Mouse (Mus musculus): Measurements from ENCODE around the gene Spsb3. TPM values are rescaled to one million over a fixed set of nuclear protein-coding genes. Genes with fewer than 3 reads are reported as not detected.
A peak's percentile ranks its signal among the peaks of the same experiment; 100 is the strongest.

Spsb3 gene
- total RNA-seq, 1 experiment from 2014 or later = 21.5 TPM

DNA sequence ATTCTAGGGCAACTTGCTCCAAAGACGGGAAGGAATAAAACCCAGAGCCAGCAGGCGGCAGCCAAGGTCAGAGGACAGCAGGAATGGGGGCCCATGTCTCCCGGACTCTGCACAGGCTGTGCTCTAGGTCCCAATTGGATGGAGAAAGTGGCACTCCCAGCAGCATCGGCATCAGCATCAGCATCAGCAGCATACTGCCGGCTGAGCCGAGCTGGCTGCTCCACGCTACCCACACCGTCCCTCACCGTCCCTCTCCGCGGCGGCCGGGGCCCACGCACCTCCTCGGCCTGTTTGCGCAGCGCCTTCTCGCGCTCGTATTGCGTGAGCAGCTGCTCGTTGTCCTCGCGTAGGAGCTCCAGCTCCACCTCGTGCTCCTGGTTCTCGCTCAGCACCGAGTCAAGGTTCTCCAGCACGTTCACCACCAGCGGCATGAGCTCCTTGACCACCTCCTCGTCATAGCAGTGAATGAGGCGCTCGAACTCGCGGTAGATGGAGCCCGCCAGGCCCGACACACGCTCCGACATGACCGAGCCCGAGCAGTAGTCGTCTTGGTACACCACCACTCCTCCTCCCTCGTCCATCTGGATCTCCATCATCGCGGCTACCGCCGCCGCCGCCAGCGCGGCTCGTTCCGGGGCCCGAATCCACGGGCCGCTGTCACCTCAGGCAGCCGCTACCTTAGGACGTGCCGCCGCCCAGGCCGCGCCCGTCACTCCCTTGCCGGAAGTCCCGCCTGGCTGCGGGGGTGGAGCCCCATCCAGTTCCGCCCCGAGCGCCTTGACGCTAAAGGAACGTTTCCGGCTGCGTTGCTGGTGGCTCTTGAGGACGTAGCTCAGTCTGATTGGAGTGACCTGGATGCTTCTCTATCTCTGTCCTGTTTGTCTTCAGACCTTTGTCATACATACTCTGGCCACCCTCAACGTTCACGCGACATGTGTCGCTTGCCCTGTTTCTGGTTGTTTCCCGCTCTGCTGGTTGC lies 50.1 kb downstream of the Spsb3 start, which contains the start of gene Mapk8ip3:
Gene Mapk8ip3, minus strand, starts transcription at position 719 of the 979 bp plus-strand sequence.
- ATAC-seq (replicated peaks; ENCODE audit: low read depth, poor library complexity, severe bottlenecking) = peak; percentile 93

DNA sequence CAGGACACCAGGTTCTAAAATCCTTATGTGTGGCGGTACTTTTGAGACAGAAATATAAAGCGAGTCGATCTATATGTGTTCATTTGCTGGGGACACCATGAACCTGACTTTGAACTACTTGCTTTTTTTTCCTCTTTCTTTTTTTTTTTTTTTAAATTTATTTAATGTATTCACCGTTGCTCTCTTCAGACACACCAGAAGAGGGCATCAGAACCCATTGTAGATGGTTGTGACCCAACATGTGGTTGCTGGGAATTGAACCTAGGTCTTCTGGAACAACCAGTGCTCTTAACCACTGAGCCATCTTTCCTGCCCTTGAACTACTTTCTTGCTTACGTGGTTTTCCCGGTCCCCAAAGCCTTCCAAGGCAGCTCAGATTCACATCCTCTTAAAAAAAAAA lies 50.8 kb downstream of the Spsb3 start:
- ATAC-seq (replicated peaks; ENCODE audit: low read depth, poor library complexity, severe bottlenecking) = no peak

Other genes with a start within 250 kb of the Spsb3 start
- 1.3 and 1.4 TPM in 2 replicates for gene Slc9a3r2, start 236.3 kb upstream of the Spsb3 start, total RNA-seq (2017)
- 0.27 and 1.4 TPM in 2 replicates for gene Npw, start 228.2 kb upstream of the Spsb3 start, total RNA-seq (2017)
- gene Zfp598, start 217.0 kb upstream of the Spsb3 start, total RNA-seq (2017) = 20.0 and 25.4 TPM in 2 replicates
- gene Syngr3, start 196.7 kb upstream of the Spsb3 start, total RNA-seq (2017) = not detected in 2 replicates
- 30.9 and 44.6 TPM in 2 replicates for gene Gfer, start 190.5 kb upstream of the Spsb3 start, total RNA-seq (2017)
- gene Noxo1, start 190.4 kb upstream of the Spsb3 start, total RNA-seq (2017) = 0.69 and 18.3 TPM in 2 replicates
- gene Tbl3, start 179.0 kb upstream of the Spsb3 start, total RNA-seq (2017) = 43.3 and 46.1 TPM in 2 replicates
- gene Rnf151, start 168.6 kb upstream of the Spsb3 start, total RNA-seq (2017) = not detected in 2 replicates
- gene Rps2, start 168.5 kb upstream of the Spsb3 start, total RNA-seq (2017) = 1,725 and 1,907 TPM in 2 replicates
- gene Ndufb10, start 162.2 kb upstream of the Spsb3 start, total RNA-seq (2017) = 192 and 287 TPM in 2 replicates
- 0.50 TPM in 1 of 2 replicates, not detected in the other for gene Rpl3l, start 158.8 kb upstream of the Spsb3 start, total RNA-seq (2017)
- gene Msrb1, start 150.0 kb upstream of the Spsb3 start, total RNA-seq (2017) = 41.2 and 41.7 TPM in 2 replicates
- not detected in 2 replicates for gene Hs3st6, start 133.7 kb upstream of the Spsb3 start, total RNA-seq (2017)
- 0.55 TPM in 1 of 2 replicates, not detected in the other for gene Meiob, start 82.4 kb upstream of the Spsb3 start, total RNA-seq (2017)
- gene Hagh, start 46.5 kb upstream of the Spsb3 start, total RNA-seq (2017) = 21.5 and 26.7 TPM in 2 replicates
- gene Fahd1, start 36.3 kb upstream of the Spsb3 start, total RNA-seq (2017) = 24.6 and 25.9 TPM in 2 replicates
- not detected in 2 replicates for gene Igfals, start 20.6 kb upstream of the Spsb3 start, total RNA-seq (2017)
- gene Nubp2, start 294 bp upstream of the Spsb3 start, total RNA-seq (2017) = 35.6 and 45.6 TPM in 2 replicates
- gene Eme2, start 8.4 kb downstream of the Spsb3 start, total RNA-seq (2017) = 9.2 and 22.7 TPM in 2 replicates
- 21.6 and 22.0 TPM in 2 replicates for gene Mrps34, start 8.5 kb downstream of the Spsb3 start, total RNA-seq (2017)
- 35.0 and 36.0 TPM in 2 replicates for gene Nme3, start 9.9 kb downstream of the Spsb3 start, total RNA-seq (2017)
- gene Mapk8ip3, start 50.3 kb downstream of the Spsb3 start, total RNA-seq (2017) = 21.0 and 33.2 TPM in 2 replicates
- gene Jpt2, start 74.0 kb downstream of the Spsb3 start, total RNA-seq (2017) = 89.7 and 100 TPM in 2 replicates
- 10.5 and 14.8 TPM in 2 replicates for gene Cramp1l, start 129.1 kb downstream of the Spsb3 start, total RNA-seq (2017)
- 21.6 and 41.7 TPM in 2 replicates for gene Ift140, start 129.4 kb downstream of the Spsb3 start, total RNA-seq (2017)
- gene Tmem204, start 196.9 kb downstream of the Spsb3 start, total RNA-seq (2017) = not detected in 2 replicates
- 23.7 and 44.4 TPM in 2 replicates for gene Telo2, start 229.3 kb downstream of the Spsb3 start, total RNA-seq (2017)
- not detected in 2 replicates for gene Ptx4, start 234.1 kb downstream of the Spsb3 start, total RNA-seq (2017)
- gene Clcn7, start 246.7 kb downstream of the Spsb3 start, total RNA-seq (2017) = 4.1 and 7.3 TPM in 2 replicates